Mouse (Mus musculus): ENCODE measurements around the gene Zfp874a.
A peak's percentile ranks its signal among the peaks of the same experiment; 100 is the strongest.
"Not testable (repeated sequence)": the region's sequence is repeated elsewhere in the genome, so short reads cannot be mapped to it uniquely, and the experiment has no call there.

The Zfp874a gene

DNA sequence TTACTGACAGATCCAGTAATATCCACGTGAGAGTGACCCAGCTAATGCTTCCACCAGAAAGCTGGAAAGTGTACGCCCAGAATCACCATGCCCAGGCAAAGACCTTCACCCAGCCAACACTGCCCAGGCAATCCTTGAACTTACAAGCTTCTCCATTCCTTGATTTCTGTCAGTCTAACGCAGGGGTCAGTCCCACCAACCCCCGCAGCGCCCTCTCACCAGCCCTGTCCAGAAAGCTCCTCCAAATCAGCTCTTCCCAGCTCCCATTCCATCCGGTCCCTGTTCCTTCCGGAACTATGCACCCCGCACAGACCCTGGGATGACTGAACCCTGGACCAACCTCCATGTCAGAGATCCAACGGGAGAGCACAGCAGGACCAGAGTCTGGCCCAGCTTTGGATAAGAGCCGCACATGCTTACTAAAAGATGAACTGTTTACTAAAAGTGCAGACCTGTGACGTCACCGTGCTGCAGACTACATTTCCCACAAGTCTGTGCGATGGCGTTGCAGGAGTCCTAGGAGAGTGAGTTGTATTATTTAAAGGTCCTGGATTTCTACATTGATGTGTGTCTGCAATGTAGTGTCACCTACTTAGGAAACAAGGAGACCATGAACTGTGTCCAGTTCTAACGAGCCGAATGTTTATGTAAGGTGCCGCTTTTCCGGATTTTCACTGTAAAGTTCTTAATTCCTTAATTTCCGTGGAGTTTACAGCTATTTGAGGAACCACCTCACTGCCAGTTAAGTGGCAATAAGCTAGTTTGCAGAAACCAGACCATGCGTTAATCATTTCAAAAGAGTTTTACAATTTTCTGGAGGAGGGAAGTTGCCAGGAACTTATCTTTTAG is at the start of gene Zfp874a:
Gene Zfp874a (minus strand): TSS at position 453 of the 849 bp plus-strand sequence.
- DNase-seq = peak; percentile 79 to 84

DNA sequence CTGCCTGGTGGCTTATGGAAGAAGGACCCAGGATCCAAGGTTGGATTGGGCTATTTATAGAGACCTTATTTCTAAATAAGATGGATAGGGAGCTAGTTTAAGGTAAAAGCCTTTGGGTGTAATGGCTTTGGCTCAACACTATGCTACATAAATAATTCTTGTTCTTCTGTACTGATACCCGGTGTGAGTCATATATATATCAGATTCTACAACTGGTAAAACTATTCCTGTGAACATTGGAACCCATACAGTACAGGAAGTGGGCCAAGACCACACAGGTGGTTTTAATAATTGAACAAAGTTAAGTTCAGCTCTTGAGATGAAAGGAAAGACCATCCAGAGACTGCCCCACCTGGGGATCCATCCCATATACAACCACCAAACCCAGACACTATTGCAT is 49.5 kb upstream of the Zfp874a start:
- no peak for DNase-seq

DNA sequence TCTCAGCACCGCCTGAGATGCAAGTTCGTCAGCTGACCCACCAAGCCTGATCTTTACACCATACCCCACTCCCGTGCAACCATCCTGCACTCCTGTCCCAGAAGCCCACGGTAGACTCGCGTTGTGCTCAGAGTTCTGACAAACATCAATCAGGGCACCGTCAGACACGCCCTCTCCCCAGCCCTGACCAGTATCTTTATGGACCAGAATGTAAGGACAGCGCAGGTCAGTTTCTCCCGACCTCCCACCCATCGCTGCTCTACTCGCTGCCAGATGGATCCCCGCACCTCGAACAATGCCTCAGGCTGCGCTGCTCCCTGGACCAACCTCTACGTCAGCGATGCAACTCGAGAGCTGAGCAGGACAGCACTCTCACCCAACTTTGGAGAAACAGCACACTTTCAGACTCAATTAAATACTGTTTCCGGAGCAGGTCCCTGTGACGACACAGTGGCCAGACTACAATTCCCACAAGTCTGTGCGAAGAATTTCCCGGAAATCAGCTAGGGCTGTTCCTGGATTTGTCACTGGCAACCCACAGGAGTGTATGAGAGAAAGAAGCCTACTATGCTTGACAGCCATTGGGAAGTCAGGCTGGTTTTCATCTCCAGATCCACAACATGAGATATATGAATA is 48.8 kb upstream of the Zfp874a start, which contains the start of gene Zfp58:
Gene Zfp58 (minus strand): TSS at position 472 of the 636 bp plus-strand sequence.
- DNase-seq = peak; percentile 66 to 84

DNA sequence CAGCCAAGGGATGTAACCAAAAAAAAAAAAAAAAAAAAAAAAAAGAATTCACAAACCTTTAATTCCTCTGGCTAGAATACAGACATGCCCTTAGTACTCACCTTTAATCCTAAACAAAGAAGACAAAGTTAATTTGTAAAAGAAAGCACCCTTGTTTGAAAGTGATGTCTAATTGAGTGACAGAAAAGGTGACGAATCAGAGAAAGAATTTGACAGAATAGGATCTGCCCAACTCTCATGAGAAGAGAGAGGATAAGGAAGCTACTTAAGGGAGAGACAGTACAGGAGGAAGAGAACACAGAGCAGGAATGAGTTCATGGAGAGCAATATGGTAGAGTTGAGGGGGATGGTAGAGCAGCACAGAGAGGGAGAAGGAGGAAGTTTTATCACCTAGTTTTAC is 44.2 kb upstream of the Zfp874a start:
- DNase-seq = no peak

DNA sequence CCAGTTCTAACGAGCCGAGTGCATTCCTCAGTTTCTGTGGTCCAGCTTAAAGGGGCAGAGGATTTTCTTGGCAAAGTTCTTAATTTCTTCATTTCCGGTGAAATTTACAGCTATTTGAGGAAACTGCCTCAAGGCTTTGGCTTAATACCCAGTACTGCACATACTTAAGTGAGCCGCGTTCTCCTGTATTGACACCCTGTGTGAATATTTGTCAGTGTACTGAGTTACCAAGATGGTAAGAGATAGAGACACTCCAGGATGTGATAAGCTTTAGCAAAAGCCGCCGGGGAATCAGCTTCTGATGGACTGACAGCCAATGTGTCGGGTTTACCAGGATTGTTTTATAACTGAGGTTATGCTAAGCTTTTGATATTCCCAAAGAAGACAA is 33.0 kb upstream of the Zfp874a start:
- no peak for DNase-seq

DNA sequence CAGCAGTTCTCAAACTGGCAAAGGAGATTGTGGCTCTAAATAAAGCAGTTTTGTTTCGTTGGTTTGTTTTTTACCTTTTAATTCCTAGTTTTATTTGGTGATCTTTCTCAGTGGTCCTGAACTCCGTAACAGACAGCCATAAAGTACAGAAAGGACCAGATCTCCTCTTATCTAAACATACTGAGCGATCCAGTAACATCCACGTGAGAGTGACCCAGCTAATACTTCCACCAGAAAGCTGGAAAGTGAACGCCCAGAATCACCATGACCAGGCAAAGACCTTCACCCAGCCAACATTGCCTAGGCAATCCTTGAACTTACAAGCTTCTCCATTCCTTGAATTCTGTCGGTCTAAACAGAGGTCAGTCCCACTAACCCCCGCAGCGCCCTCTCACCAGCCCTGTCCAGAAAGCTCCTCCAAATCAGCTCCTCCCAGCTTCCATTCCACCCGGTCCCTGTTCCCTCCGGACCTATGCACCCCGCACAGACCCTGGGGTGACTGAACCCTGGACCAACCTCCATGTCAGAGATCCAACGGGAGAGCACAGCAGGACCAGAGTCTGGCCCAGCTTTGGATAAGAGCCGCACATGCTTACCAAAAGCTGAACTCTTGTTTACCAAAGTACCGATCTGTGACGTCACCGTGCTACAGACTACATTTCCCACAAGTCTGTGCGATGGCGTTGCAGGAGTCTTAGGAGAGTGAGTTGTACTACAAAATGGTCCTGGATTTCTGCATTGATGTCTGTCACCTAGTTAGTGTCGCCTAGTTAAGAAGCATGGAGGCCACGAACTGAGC is 32.4 kb upstream of the Zfp874a start, which contains the start of gene Zfp874b:
Gene Zfp874b (minus strand): TSS at position 634 of the 799 bp plus-strand sequence.
- peak; percentile 71 to 84 for DNase-seq

DNA sequence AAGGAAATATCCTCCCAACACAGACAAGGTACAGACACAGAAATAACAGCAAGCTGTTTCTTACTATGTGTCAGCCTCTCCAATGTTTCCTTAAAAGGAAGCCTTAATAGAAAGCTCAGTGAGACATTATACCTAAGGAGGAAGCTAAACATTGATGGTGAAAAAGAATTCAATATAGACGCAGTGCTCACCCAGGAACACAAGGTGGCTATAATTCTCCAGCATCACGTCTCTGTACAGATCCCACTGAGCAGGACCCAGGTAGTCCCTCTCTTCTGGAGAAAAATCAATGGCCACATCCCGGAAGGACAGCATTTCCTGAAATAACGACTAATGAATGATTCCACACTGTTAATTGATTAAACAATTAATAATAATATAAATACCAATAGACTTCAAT is 30.1 kb upstream of the Zfp874a start:
- DNase-seq = no peak

DNA sequence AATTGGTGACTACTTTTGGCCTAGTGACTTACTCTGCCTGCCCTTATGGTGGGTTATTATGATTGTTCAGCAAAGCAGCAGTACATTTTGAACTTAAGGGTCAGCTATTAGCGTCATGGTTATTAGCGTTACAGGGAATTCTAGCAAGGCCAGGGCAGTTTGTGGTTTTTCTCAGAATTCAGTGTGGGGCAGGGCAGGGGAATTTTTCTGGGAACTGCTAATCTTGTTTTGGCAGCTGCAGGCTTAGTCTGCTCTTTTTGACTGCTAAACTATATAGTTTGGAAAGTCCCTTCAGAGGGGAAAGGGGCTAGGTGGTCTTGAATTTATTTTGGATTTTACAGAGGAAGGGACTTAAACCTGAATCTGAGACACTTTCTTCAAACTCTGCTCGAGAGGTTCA is 17.9 kb upstream of the Zfp874a start:
- DNase-seq = no peak

DNA sequence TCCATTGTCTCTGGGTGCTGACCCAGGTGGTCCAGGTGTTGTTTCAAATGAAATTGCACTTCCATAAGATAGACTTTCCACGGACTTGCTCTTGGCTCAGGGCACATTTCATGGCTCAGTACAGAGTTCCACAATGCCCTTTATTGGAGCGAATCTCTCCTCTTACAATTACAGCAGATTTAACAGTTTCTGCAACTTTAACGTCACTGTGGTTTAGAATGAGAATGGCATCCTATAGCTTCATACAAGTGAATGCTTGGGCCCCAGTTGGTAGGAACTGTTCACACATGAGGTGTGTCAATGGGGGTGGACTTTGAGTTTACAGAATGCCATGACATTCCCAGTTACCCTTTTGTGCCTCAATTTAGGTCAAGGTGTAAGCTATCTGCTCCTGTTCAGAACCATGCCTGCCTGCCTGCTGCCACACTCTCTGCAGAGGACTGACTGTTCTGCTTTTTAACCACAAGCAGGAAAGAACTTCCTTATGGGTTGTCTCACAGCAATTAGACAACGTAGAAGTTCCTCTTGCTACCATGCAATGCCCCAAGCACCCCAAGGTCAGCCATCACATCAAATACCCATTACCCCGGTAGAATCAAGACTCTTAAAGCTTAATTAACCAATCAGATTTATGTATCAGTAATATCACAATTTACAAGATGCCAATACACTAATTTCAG is 12.2 kb upstream of the Zfp874a start:
- DNase-seq = not testable (repeated sequence)

DNA sequence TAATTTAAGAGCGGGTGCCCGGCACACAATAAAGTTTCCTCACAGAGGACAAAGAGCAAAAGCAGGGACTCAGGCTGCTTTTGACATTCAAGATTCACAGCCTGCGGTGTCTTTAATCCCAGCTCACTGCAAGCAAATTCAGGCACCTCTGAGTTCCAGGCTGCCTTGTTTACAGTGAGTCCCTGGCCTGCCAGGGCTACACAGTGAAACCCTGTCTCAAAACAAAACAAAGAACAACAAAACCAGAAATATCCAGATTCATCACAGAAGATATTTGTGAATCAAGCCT is 541 bp upstream of the Zfp874a start:
- DNase-seq = no peak

DNA sequence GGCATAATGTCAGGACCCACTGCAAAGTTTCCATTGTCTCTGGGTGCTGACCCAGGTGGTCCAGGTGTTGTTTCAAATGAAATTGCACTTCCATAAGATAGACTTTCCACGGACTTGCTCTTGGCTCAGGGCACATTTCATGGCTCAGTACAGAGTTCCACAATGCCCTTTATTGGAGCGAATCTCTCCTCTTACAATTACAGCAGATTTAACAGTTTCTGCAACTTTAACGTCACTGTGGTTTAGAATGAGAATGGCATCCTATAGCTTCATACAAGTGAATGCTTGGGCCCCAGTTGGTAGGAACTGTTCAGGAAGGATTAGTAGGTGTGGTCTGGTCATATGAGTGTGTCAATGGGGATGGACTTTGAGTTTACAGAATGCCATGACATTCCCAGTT is 14.3 kb downstream of the Zfp874a start:
- DNase-seq = not testable (repeated sequence)

DNA sequence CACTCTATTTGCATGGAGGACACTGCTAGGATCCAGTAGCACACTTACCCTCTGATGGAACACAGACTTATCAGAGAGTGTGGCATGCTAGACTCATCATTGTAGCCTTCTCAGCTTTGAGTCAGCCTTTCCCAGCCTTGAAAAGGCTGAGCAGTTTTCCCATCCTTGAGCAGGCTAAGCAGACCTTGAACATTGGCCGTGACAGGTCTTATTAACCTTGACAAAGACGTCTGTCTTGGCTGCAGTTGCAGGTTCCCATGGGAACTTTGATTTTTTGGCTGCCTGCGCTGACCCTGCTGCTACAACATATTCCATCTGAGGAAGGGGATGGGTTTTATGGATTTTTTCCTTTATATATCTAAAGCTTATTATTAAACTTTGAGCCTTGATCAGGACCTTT is 23.3 kb downstream of the Zfp874a start:
- DNase-seq = no peak

DNA sequence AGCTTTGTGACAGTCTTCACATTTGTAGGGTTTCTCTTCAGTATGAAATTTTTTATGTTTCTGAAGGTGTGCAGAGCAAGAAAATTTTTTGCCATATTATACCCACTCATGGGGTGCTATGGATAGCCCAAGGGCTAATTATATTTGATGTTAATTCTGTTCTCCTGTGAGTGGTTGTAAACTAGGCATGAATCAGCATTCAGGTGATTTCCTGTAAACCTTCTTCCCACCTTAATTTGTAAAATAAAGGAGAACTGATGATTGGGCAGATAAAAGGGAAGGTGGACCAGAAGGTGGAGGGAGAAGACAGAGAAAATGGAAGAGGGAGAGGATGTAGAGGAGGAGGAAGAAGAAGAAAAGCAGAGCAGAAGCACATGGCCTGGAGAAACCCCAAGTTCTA is 25.7 kb downstream of the Zfp874a start:
- not testable (repeated sequence) for DNase-seq

DNA sequence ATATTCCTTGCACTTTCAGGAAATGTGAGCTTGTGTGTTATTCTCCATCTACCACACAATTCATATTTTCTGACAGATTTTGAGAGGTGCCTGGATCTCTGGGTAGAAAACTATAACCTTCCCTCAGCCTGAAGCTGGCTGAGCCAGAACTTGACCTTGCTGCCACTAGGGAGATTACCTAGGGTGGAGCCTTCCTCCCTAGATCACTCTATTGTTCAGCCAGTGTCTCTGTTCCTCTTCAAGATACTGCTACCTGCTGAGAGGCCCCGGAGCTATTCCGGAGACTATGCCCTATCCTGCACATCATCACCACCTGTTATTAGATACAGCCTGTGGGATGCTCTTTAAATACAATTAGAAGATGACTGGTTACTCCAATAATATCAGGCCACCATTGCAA is 28.9 kb downstream of the Zfp874a start:
- DNase-seq = not testable (repeated sequence)

DNA sequence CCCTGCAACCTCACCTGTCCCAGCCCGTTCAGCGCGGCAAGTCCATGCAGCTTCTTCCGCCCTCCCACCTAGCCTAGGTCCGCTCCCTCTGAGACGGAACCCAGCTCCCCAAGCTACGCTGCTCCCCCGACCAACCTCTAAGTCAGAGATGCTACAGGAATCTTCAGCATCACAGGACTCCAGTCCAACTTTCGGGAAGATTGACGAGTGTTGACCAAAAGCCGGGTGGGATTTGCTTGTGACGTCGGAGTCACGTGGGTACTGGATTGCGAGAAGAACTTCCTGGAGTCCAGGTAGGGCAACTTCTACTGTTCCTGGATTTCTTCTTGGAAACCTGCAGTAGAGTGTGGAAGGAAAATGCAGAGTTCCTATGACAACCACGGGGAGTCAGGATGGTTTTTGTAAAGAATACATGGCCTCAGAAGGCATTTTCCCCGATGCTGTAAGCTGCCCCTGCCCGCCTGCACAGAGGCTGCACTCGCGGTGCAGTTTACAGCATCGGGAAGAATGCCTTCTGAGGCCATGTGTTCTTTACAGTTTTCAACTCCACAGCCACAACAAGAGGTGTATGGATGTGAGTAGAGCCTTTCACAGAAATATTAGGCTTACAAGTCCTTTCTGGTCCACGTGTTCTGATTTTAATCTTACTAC is 30.1 kb downstream of the Zfp874a start, which contains the start of gene Zfp459:
Gene Zfp459 (minus strand): TSS at position 212 of the 651 bp plus-strand sequence.
- peak; percentile 15 to 28 for DNase-seq

DNA sequence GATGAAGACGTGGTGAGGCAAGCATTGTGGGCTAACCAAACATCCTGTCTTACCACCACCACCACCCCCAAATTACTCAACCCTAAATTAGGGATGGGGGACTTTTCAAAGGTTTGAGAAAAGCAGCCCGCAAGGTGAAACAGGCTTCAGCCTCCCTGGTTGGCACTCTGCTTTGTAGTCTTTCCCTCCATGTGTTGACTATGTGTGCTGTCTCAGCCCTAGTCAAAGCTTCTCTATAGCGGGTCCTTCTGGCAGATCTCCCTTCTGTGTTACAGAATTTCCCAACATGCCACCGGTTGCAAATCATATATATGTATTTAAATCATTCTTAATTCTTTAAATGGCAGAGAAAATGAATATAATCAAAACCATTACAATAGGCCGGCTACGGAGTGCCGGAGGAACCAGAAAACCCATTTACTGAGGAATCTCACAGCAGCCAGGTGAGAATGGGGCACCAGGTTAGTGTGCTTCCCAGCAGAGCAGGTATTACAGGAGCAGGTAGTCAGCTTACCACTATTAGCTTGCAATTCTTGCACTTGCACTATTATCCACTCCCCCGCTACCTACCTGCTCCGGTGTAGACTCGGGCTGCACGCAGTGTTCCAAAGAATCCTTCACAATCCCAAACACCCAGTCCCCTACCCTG is 30.7 kb downstream of the Zfp874a start:
- no peak for DNase-seq

DNA sequence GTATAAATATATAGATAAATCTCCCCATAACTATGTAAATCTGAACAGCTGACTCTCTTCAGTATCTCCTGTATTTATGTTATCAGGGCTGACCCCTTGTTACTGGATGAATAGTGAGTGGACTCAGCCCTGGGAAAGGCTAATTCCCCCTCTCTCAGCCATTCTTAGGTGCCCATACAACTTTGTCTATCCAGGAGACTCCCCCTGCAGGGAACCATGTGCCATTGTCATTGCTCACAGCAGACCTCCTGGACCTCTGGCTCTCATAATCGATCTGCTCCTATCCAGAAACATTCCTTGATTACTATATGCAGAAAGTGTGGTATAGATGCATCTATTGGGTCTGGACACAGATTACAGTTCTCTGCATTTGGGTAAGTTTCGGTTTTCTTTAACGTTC is 34.6 kb downstream of the Zfp874a start:
- no peak for DNase-seq

DNA sequence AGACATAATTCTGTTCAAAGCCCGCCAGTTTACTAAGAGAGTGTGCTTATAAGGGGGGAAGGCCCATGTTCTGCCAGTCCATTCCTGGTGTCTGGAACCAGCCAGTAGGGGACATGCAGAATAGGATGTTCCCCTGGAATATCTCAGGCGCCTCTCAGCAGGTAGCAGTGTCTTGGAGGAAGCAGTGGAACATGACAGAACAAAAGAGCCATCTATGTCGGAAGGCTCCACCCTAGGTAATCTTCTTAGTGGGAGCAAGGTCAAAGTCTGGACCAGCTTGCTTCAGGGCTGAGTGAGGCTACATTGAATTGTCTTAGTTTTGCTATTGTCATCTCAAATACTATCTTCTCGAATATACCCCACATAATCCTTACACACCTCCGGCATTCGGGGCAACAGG is 35.7 kb downstream of the Zfp874a start:
- no peak for DNase-seq

DNA sequence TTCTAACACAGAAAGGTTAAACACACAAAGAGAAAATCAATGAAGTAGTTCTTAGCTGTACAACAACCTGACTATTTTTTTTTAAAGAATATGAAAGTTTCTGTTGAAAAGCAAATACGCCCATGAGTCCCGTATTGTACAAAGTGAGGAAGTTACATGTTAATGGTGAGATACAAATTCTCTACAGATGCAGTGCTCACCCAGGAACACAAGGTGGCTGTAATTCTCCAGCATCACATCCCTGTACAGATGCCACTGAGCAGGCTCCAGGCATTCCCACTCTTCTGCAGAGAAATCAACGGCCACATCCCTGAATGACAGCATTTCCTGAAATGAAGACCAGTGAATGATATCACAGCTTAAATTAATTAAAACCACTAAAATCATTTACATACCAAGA is 37.8 kb downstream of the Zfp874a start:
- not testable (repeated sequence) for DNase-seq

DNA sequence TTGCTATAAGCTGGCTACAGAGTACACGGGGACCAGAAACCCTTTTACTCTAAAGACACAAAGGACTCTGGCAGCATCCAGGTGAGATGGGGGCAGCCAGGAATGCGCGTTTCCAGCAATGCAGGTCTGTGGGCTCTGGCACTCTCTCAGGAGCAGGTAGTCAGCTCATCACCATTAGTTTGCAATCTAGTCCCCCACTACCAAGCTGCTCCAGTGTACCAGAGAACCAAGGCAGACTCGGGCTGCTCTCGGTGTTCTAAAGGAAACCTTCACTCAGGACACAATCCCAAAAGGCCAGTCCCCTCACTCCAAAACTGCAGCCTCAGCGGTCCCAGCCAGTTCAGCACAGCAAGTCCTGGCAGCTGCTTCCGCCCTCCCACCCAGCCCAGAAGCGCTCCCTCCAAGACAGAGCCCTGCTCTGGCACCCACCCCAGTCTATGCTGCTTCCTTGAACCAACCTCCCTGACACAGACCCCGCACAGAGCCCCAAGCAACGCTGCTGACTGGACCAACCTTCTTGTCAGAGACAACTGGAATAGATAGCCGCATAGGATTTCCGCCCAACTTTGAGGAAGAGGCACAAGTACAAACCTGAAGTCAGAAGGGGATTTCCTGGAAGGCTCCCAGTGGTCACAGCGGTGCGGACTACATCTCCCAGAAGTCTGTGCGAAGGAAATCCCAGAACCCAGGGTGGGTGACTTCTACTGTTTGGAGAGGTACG is 52.1 kb downstream of the Zfp874a start, which contains the start of gene Zfp429:
Gene Zfp429 (minus strand): TSS at position 637 of the 721 bp plus-strand sequence.
- DNase-seq = peak; percentile 56 to 67

DNA sequence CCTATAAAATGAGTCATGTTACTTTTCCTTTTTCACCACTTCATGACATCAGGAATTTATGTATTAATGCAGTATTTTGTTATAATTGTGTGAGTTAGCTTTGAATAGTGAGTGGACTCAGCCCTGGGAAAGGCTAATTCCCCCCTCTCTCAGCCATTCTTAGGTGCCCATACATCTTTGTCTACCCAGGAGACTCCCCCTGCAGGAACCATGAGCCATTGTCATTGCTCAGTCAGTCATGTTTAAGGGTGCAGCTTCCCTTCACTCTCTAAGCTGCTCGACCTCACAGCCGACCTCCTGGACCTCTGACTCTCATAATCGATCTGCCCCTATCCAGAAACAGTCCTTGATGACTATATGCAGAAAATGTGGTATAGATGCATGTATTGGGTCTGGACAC is 75.2 kb downstream of the Zfp874a start:
- not testable (repeated sequence) for DNase-seq

Measured in thymus, adult 18-20 months (tissue).